Mouse (Mus musculus): ENCODE measurements at regions not wholly inside any gene's neighbourhood (a gene's known extent, or its start where the extent isn't known, plus 50 kb on each side); places are given as distances from the start of the nearest gene placed in this dataset.

- TF ChIP-seq CTCF (IDR thresholded peaks at IDR 0.05; ENCODE audit: low read depth) = no peak
- no peak for TF ChIP-seq EP300 (IDR thresholded peaks at IDR 0.05; ENCODE audit: low read depth)
These were observed 89.2 kb upstream of the Cxcr4 start for GRCm38 (mm10) chr1:128681261-128681660.

All from liver, embryonic 14.5 days (tissue).